Mouse (Mus musculus): Measurements from ENCODE around the gene Ubac1. TPM values are rescaled to one million over a fixed set of nuclear protein-coding genes. Genes with fewer than 3 reads are reported as not detected.

Gene Ubac1
- polyA plus RNA-seq, 1 experiment from 2014 or later = 105 TPM

DNA sequence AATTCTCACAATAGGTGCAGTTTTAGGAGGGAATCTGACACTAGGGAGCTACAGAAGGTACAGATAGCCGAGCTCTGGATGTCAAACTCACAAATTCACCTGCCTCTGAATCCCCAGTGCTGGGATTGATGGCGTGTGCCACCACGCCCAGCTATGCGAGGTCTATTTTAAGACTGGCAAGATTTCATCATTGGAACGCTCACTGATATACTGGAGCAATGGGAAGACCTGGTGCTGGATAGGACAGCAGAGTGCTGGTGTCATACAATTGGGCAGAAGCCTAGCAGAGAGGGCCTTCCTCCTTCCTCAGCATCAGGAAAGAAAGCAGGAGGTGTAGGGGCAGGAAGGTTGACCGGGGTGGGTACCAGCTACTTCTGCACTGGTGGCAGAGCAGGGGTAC lies 33.7 kb downstream of the Ubac1 start:
- H3K4me2 ChIP-seq = no peak overlapping the region
- H3K27ac ChIP-seq = no peak overlapping the region
- H3K4me1 ChIP-seq = no peaks in the 10 kb centered on the region; the same call in 1 of the 2 replicates
- H3K27me3 ChIP-seq (replicated peaks) = no peaks in the 10 kb centered on the region
- no peaks in the 10 kb centered on the region for H3K9me3 ChIP-seq
- no peak for ATAC-seq (ENCODE audit: insufficient read depth, low FRiP score, low read depth)
- no peak overlapping the region for H3K4me3 ChIP-seq (replicated peaks)
- no peak overlapping the region for H3K9ac ChIP-seq
- WGBS = 80% methylated on average over 6 of the region's 6 CpGs
- no peaks in the 10 kb centered on the region for H3K36me3 ChIP-seq

- no peaks in the 10 kb centered on the region for H3K27me3 ChIP-seq (replicated peaks)
- no peak overlapping the region for H3K4me3 ChIP-seq (replicated peaks)
- H3K27ac ChIP-seq = no peak overlapping the region
- WGBS = 73% methylated on average over 5 of the region's 5 CpGs
- no peak overlapping the region for H3K4me2 ChIP-seq
- peaks cover under 1% of the 10 kb centered on the region for H3K4me1 ChIP-seq
- no peaks in the 10 kb centered on the region for H3K9me3 ChIP-seq
- no peaks in the 10 kb centered on the region for H3K36me3 ChIP-seq
- no peak for ATAC-seq (ENCODE audit: insufficient read depth, low FRiP score, low read depth)
- no peak overlapping the region for H3K9ac ChIP-seq
These were observed 34.9 kb downstream of the Ubac1 start for GRCm38 (mm10) chr2:25986601-25987000.

DNA sequence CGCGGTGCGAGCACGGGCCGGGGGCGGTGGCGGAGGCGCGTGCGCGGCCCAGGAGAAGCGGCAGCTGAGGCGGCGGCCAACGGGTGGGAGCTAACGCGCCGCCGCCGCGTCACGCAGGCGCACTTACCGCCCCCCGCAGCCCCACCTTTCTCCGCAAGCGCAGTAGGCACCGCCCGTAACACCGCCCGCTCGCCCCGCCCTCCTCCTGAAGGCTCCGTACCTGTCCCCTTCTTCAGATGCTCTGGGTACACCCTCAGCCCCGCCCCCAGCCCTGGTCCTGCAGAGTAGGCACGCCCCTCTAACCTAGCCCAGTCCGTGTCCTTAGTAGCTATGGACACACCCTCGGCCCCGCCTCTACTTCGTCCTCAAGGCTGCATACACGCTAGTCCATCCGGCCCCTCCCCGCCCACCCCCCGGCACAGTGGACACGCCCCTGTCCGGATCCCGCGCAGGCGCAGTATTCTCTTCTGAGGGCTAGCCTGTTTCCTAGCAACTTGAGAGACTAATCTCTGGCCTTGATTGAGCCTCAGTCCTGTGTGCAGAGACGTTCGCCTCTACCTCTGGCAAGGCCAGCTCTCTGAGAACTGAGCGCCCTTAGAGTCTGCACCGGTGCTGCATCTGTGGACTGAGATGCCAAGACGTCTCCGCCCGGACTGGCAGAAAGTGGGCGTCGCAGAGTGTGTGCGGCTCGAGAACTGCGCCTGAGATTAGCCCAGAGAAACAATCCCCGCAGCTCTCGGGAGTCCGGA lies 38.2 kb downstream of the Ubac1 start, which contains the start of gene Camsap1:
Camsap1 (minus strand) TSS at position 124 of the 749 bp plus-strand sequence.
- Histone ChIP-seq H3K36me3 (no peaks in the 10 kb centered on the region), H3K9ac (peak within 1 kb of the TSS; percentile 78), H3K4me3 (replicated peaks) (peak within 1 kb of the TSS; percentile 97), H3K27me3 (replicated peaks) (no peaks in the 10 kb centered on the region), H3K9me3 (no peaks in the 10 kb centered on the region), H3K4me2 (peak within 1 kb of the TSS; percentile 85), H3K27ac (peak within 1 kb of the TSS; percentile 85), H3K4me1 (peaks cover 21% of the 10 kb centered on the region)
- WGBS = under 1% methylated on average over 47 of the region's 64 CpGs
- ATAC-seq (ENCODE audit: insufficient read depth, low FRiP score, low read depth) = peak; percentile 100

GRCm38 (mm10) chr2:25982426-25983091 lies 39.0 kb downstream of the Ubac1 start:
- H3K27ac ChIP-seq = peak overlapping the region; percentile 85
- peak overlapping the region; percentile 97 for H3K4me3 ChIP-seq (replicated peaks)
- H3K4me1 ChIP-seq = peaks cover 21% of the 10 kb centered on the region
- peak overlapping the region; percentile 85 for H3K4me2 ChIP-seq
- 0 out of 2 replicates have a peak, but pooled peaks have one; percentile 0 for ATAC-seq (ENCODE audit: insufficient read depth, low FRiP score, low read depth)
- no peaks in the 10 kb centered on the region for H3K27me3 ChIP-seq (replicated peaks)
- H3K9ac ChIP-seq = peak overlapping the region; percentile 78
- no peaks in the 10 kb centered on the region for H3K9me3 ChIP-seq
- WGBS = under 1% methylated on average over 73 of the region's 76 CpGs
- no peaks in the 10 kb centered on the region for H3K36me3 ChIP-seq

DNA sequence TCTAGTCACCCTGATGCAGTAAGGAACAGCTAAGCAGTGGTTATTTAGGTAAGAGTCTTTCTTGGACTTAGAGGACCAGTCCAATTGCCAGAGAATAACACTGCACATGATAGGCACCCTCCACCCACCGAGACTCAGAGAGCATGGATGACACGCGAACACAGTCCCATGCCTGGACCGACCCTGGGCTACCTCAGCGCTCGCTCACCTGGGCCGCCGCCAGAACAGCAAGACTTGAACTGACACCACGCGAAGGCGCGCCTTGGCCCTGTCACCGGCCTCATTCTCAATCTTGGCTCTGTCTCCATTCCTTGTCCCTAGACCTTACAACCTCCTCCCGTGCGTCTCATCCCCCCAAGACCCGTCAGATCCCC lies 39.5 kb downstream of the Ubac1 start:
- H3K36me3 ChIP-seq = no peaks in the 10 kb centered on the region
- no peaks in the 10 kb centered on the region for H3K9me3 ChIP-seq
- H3K9ac ChIP-seq = peak overlapping the region; percentile 78
- H3K4me3 ChIP-seq (replicated peaks) = peak overlapping the region; percentile 97
- H3K4me2 ChIP-seq = peak overlapping the region; percentile 85
- WGBS = 2% methylated on average over 16 of the region's 16 CpGs
- no peaks in the 10 kb centered on the region for H3K27me3 ChIP-seq (replicated peaks)
- no peak for ATAC-seq (ENCODE audit: insufficient read depth, low FRiP score, low read depth)
- H3K27ac ChIP-seq = no peak overlapping the region
- H3K4me1 ChIP-seq = peaks cover 21% of the 10 kb centered on the region

DNA sequence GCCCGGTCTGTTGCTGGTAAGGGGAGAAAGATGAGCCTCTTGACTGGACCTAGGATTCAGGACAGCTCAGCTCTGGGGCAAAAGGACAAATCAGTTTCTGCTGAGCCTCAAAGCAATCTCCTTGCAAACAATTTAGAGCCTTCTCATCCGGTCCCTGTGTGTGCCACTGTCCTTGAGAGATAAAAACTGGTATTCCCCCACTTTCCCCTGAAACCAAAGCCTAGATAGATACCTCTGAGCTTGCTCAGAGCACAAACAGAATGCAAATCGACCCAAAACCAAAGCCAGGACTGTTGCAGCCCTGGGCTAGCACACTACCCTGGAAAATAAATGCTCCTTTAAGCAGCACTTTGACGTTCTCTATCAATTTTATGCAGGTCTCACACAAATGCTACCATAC lies 42.5 kb downstream of the Ubac1 start:
- Histone ChIP-seq H3K27me3 (replicated peaks) (no peaks in the 10 kb centered on the region), H3K27ac (no peak overlapping the region), H3K36me3 (no peaks in the 10 kb centered on the region), H3K9me3 (no peaks in the 10 kb centered on the region), H3K9ac (no peak overlapping the region), H3K4me2 (no peak overlapping the region), H3K4me1 (peaks cover 21% of the 10 kb centered on the region), H3K4me3 (replicated peaks) (no peak overlapping the region)
- ATAC-seq (ENCODE audit: insufficient read depth, low FRiP score, low read depth) = no peak
- WGBS = 79% methylated on average over 4 of the region's 4 CpGs

GRCm38 (mm10) chr2:25977587-25978239 lies 43.8 kb downstream of the Ubac1 start:
- H3K4me3 ChIP-seq (replicated peaks) = no peak overlapping the region
- no peak for ATAC-seq (ENCODE audit: insufficient read depth, low FRiP score, low read depth)
- H3K27ac ChIP-seq = no peak overlapping the region
- no peaks in the 10 kb centered on the region for H3K9me3 ChIP-seq
- WGBS = 61% methylated on average over 7 of the region's 7 CpGs
- peaks cover 21% of the 10 kb centered on the region for H3K4me1 ChIP-seq
- no peaks in the 10 kb centered on the region for H3K36me3 ChIP-seq
- H3K27me3 ChIP-seq (replicated peaks) = no peaks in the 10 kb centered on the region
- H3K4me2 ChIP-seq = no peak overlapping the region
- no peak overlapping the region for H3K9ac ChIP-seq

DNA sequence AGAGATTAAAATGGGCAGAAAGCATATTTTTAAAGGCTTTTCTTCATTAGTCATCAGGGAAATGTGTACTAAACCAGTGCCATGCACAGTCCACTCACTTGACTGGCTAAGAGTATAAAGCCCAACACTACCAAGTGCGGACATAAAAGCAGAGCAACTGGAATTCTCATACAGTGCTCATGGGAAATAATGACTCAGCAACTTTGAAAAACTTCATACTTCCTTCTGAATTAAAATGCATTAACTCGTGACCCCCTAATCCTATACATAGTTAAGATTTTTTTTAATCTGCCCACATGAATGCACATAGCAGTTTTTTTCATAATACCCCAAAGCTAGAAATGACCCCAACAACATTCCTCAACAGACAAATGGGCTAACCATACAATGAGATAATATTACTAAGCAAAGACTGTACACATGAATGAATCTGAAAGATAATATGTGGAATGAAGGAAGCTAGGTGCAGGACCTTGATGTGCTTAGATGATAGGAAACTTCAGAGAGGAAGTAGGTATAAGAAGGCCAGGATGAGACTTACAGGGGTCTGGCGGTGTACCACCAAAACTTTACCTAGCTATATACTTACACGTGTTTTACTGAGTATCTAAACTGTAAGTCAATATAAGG lies 46.3 kb downstream of the Ubac1 start:
- 82% methylated on average over 4 of the region's 4 CpGs for WGBS
- Histone ChIP-seq H3K36me3 (no peaks in the 10 kb centered on the region), H3K9me3 (no peaks in the 10 kb centered on the region), H3K4me3 (replicated peaks) (no peak overlapping the region), H3K4me2 (no peak overlapping the region), H3K9ac (no peak overlapping the region), H3K27ac (no peak overlapping the region), H3K4me1 (peaks cover 11% of the 10 kb centered on the region; the same call in 1 of the 2 replicates), H3K27me3 (replicated peaks) (no peaks in the 10 kb centered on the region)
- no peak for ATAC-seq (ENCODE audit: insufficient read depth, low FRiP score, low read depth)

- Histone ChIP-seq H3K9me3 (no peaks in the 10 kb centered on the region), H3K27ac (no peak overlapping the region), H3K9ac (no peak overlapping the region), H3K4me3 (replicated peaks) (no peak overlapping the region), H3K36me3 (peaks cover 12% of the 10 kb centered on the region; the same call in 1 of the 2 replicates), H3K27me3 (replicated peaks) (no peaks in the 10 kb centered on the region), H3K4me2 (no peak overlapping the region), H3K4me1 (no peaks in the 10 kb centered on the region; the same call in 1 of the 2 replicates)
- ATAC-seq (ENCODE audit: insufficient read depth, low FRiP score, low read depth) = no peak
- 50% methylated on average over 2 of the region's 2 CpGs for WGBS
These were observed 51.1 kb downstream of the Ubac1 start for GRCm38 (mm10) chr2:25970426-25970825.

DNA sequence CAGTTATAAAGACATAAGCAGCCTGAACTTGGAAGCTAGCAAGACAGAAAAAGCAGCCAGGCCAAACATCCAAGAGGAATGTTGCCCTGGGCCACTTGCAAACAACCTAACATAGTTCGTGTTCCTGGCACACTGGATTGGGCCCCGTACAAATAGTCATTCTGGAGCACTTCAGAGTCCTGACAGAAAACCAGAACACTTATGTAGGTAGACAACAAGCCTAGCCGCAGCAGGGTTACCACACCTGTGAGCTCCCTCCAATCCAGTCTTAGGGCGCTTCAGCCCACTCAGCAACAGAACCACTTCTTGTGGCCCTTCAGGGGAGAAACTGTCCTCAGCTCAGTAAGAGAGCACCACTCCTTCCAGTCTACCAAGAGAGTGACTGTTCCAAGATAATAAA lies 52.2 kb downstream of the Ubac1 start:
- Histone ChIP-seq H3K9me3 (no peaks in the 10 kb centered on the region), H3K36me3 (peaks cover 20% of the 10 kb centered on the region), H3K4me2 (no peak overlapping the region), H3K4me1 (no peaks in the 10 kb centered on the region; the same call in 1 of the 2 replicates), H3K4me3 (replicated peaks) (no peak overlapping the region), H3K27ac (no peak overlapping the region), H3K9ac (no peak overlapping the region), H3K27me3 (replicated peaks) (no peaks in the 10 kb centered on the region)
- no peak for ATAC-seq (ENCODE audit: insufficient read depth, low FRiP score, low read depth)
- 82% methylated on average over 4 of the region's 4 CpGs for WGBS

- 93% methylated on average over 3 of the region's 3 CpGs for WGBS
These were observed 72.3 kb downstream of the Ubac1 start for GRCm38 (mm10) chr2:25949291-25949690.

More at GRCm38 (mm10) chr2:25949291-25949690, 72.3 kb downstream of the Ubac1 start:
- no peaks in the 10 kb centered on the region for H3K27me3 ChIP-seq (replicated peaks)
- no peak overlapping the region for H3K4me3 ChIP-seq (replicated peaks)
- H3K9ac ChIP-seq = no peak overlapping the region
- no peak overlapping the region for H3K27ac ChIP-seq
- H3K4me1 ChIP-seq = no peaks in the 10 kb centered on the region
- ATAC-seq (ENCODE audit: insufficient read depth, low FRiP score, low read depth) = no peak
- no peak overlapping the region for H3K4me2 ChIP-seq
- peaks cover 30% of the 10 kb centered on the region for H3K36me3 ChIP-seq
- H3K9me3 ChIP-seq = no peaks in the 10 kb centered on the region

Data from stomach, embryonic 15.5 days (tissue).